Mouse (Mus musculus) testis, adult 10 weeks (tissue): Measurements from ENCODE around the gene Gpr12. TPM values are rescaled to one million over a fixed set of nuclear protein-coding genes. Genes with fewer than 3 reads are reported as not detected.

Experiments used
- polyA plus RNA-seq: library from polyadenylated mRNA; stranded (reverse); fragments of 350-450 nt; fragmentation: Illumina TruSeq; extraction: RNeasy Lipid Tissue Mini Kit (QIAGEN cat#74804); gene quantifications from one replicate; pipeline ENCODE4 v1.2.3, GENCODE M21; 2014; ENCODE audit warnings: low read depth, low replicate concordance

Gene Gpr12
- polyA plus RNA-seq = not detected

DNA sequence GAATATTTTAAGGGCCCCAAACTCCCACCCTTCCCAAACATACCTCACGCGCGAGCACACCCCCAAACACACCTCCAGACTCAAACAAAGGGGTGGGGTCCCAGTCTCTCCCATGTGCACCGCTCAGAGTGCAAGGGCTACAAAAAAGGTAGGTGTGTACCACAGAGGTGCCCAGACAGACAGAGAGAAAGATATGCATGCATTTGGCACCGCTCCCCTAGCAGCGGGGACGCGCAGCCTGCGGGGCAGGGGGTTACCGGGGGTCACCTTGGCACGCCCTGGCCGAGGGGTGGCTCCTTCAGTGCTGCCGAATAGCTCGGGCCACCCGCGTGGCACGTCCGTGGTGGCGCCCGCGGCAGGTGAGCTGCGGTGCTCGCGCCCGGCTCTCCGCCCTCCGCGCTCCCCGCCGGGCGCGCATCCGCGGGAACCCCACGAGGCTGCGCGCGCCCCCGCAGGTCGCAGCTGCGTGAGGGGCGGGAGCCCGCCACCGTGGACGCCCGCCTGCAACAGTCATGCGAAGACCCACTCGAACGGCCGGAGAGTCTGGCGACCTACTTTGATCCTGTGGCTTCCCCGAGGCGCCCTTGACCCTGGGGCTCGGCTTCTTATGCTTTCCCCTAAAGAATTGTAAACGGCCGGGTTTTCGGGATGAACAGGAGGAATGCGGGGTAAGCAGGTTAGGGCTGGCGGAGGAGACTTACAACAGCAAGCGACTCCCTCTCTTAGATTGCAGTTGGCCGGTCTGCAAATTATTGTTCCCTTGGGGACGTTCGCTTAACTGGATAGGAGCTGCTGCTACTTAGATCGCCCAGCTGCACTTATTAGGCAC lies at the start of gene Gpr12:
Gene Gpr12 (minus strand): TSS at position 762 of the 829 bp plus-strand sequence.

DNA sequence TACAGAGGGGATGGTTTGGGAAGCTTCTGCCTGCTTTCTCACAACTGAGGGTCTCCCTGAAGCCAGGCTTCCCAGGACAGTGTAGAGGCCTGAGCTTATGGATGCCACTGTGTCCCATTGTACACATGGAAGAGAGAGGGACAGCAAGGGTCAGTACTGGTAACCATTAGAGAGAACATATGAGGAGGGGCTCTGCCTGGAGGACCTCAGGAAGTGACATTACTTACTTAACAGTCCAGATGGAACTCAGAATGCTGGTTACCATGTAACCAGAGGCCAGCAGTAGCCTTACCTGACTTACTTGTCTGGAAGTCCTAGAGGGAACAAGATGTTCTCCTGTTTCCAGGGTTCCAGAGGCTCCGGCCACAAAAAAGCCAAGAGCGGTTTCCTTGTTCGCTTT lies 29.2 kb downstream of the Gpr12 start, which contains the start of gene Gm3415:
Gene Gm3415 (plus strand): TSS at position 301 of the 400 bp plus-strand sequence.

DNA sequence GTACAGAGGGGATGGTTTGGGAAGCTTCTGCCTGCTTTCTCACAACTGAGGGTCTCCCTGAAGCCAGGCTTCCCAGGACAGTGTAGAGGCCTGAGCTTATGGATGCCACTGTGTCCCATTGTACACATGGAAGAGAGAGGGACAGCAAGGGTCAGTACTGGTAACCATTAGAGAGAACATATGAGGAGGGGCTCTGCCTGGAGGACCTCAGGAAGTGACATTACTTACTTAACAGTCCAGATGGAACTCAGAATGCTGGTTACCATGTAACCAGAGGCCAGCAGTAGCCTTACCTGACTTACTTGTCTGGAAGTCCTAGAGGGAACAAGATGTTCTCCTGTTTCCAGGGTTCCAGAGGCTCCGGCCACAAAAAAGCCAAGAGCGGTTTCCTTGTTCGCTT lies 47.7 kb downstream of the Gpr12 start, which contains the start of gene Gm3409:
Gene Gm3409 (plus strand): TSS at position 301 of the 400 bp plus-strand sequence.

Other genes with a start within 250 kb of the Gpr12 start
- 7.1 TPM for gene Wasf3, start 200.3 kb downstream of the Gpr12 start, polyA plus RNA-seq
- gene Gm6408, start 103.3 kb downstream of the Gpr12 start, polyA plus RNA-seq = 4.6 TPM
- gene Gm6370, start 93.9 kb downstream of the Gpr12 start, polyA plus RNA-seq = 13.3 TPM
- 5.8 TPM for gene 4930449I24Rik, start 82.8 kb downstream of the Gpr12 start, polyA plus RNA-seq
- gene Gm3402, start 71.1 kb downstream of the Gpr12 start, polyA plus RNA-seq = 9.3 TPM
- gene Gm3404, start 59.4 kb downstream of the Gpr12 start, polyA plus RNA-seq = 8.2 TPM
- gene Gm3409, start 47.6 kb downstream of the Gpr12 start, polyA plus RNA-seq = 6.8 TPM
- 4.0 TPM for gene Gm3415, start 29.1 kb downstream of the Gpr12 start, polyA plus RNA-seq
- 228 TPM for gene Usp12, start 209.8 kb upstream of the Gpr12 start, polyA plus RNA-seq
- gene Rpl21, start 247.7 kb upstream of the Gpr12 start, polyA plus RNA-seq = 153 TPM